Mouse (Mus musculus): ENCODE data around the gene Foxo1. TPM values are rescaled to one million over a fixed set of nuclear protein-coding genes. Genes with fewer than 3 reads are reported as not detected.

Gene Foxo1
- polyA plus RNA-seq, 2 experiments, result 7.0 to 7.6 TPM

GRCm38 (mm10) chr3:52283521-52283920 lies 15.4 kb downstream of the Foxo1 start:
- Histone ChIP-seq H3K36me3 (ENCODE audit: control insufficient read depth, insufficient read depth, low read length) (0 out of 2 replicates have a peak, but pooled peaks cover 2% of the 10 kb centered on the region), H3K9me3 (ENCODE audit: control insufficient read depth, low read length) (no peaks in the 10 kb centered on the region; the same call in 1 of the 2 replicates), H3K27me3 (ENCODE audit: control insufficient read depth, insufficient read depth, low read length) (no peaks in the 10 kb centered on the region), H3K4me2 (replicated peaks; ENCODE audit: low read depth, low read length, severe bottlenecking) (no peak overlapping the region), H3K4me1 (ENCODE audit: control insufficient read depth, insufficient read depth, low read length) (no peaks in the 10 kb centered on the region), H3K9ac (ENCODE audit: low read depth, low read length, severe bottlenecking) (no peak overlapping the region), H3K27ac (replicated peaks; ENCODE audit: low read depth, low read length) (no peak overlapping the region), H3K4me3 (replicated peaks; ENCODE audit: low read length) (no peak overlapping the region)
- DNase-seq (ENCODE audit: low spot score), result no peak
- 77% methylated on average over 6 of the region's 6 CpGs for WGBS
- no peak for TF ChIP-seq POLR2A (IDR thresholded peaks at IDR 0.05; ENCODE audit: borderline replicate concordance, extremely low read depth, insufficient read depth, insufficient read length)
- no peak for ATAC-seq (ENCODE audit: low FRiP score, low read depth)

- Histone ChIP-seq H3K27ac (replicated peaks; ENCODE audit: low read depth, low read length) (no peak overlapping the region), H3K4me2 (replicated peaks; ENCODE audit: low read depth, low read length, severe bottlenecking) (no peak overlapping the region), H3K4me3 (replicated peaks; ENCODE audit: low read length) (no peak overlapping the region), H3K27me3 (ENCODE audit: control insufficient read depth, insufficient read depth, low read length) (no peaks in the 10 kb centered on the region), H3K9ac (ENCODE audit: low read depth, low read length, severe bottlenecking) (no peak overlapping the region), H3K9me3 (ENCODE audit: control insufficient read depth, low read length) (no peaks in the 10 kb centered on the region), H3K36me3 (ENCODE audit: control insufficient read depth, insufficient read depth, low read length) (no peaks in the 10 kb centered on the region), H3K4me1 (ENCODE audit: control insufficient read depth, insufficient read depth, low read length) (no peaks in the 10 kb centered on the region)
- no peak for ATAC-seq (ENCODE audit: low FRiP score, low read depth)
- no peak for DNase-seq (ENCODE audit: low spot score)
- TF ChIP-seq POLR2A (IDR thresholded peaks at IDR 0.05; ENCODE audit: borderline replicate concordance, extremely low read depth, insufficient read depth, insufficient read length), result no peak
- 87% methylated on average over 2 of the region's 2 CpGs for WGBS
Measured at GRCm38 (mm10) chr3:52290811-52291210, 22.7 kb downstream of the Foxo1 start.

DNA sequence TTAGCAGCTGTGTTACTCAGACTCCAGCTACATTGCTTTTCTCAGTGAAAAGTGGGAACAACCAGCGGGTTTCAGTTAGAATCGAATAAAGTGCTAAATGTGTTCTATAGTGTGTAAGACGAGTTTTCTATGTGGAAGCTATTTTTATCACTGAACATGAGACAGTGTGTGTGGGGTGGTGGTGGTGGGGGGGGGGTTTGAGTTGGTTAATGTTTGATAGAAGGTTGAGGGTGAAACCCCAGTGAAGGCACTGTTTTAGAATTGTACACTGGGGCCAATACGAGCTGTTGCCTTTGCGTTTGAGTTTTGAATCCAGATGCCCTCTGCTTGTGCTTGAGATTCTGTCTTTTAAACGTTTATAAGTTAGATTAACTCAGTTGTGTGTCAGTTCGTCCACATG lies 24.4 kb downstream of the Foxo1 start:
- H3K27me3 ChIP-seq (ENCODE audit: control insufficient read depth, insufficient read depth, low read length), result no peaks in the 10 kb centered on the region
- no peak for TF ChIP-seq POLR2A (IDR thresholded peaks at IDR 0.05; ENCODE audit: borderline replicate concordance, extremely low read depth, insufficient read depth, insufficient read length)
- 74% methylated on average over 7 of the region's 7 CpGs for WGBS
- H3K27ac ChIP-seq (replicated peaks; ENCODE audit: low read depth, low read length), result no peak overlapping the region
- DNase-seq (ENCODE audit: low spot score), result no peak
- H3K4me2 ChIP-seq (replicated peaks; ENCODE audit: low read depth, low read length, severe bottlenecking), result no peak overlapping the region
- no peaks in the 10 kb centered on the region for H3K9me3 ChIP-seq (ENCODE audit: control insufficient read depth, low read length)
- no peak overlapping the region for H3K4me3 ChIP-seq (replicated peaks; ENCODE audit: low read length)
- no peaks in the 10 kb centered on the region for H3K36me3 ChIP-seq (ENCODE audit: control insufficient read depth, insufficient read depth, low read length)
- ATAC-seq (ENCODE audit: low FRiP score, low read depth), result no peak
- no peak overlapping the region for H3K9ac ChIP-seq (ENCODE audit: low read depth, low read length, severe bottlenecking)
- H3K4me1 ChIP-seq (ENCODE audit: control insufficient read depth, insufficient read depth, low read length), result peaks cover 9% of the 10 kb centered on the region

- ATAC-seq (ENCODE audit: low FRiP score, low read depth) (no peak), DNase-seq (ENCODE audit: low spot score) (no peak)
- no peak overlapping the region for H3K4me3 ChIP-seq (replicated peaks; ENCODE audit: low read length)
- no peaks in the 10 kb centered on the region for H3K36me3 ChIP-seq (ENCODE audit: control insufficient read depth, insufficient read depth, low read length)
- H3K27me3 ChIP-seq (ENCODE audit: control insufficient read depth, insufficient read depth, low read length), result no peaks in the 10 kb centered on the region
- H3K9ac ChIP-seq (ENCODE audit: low read depth, low read length, severe bottlenecking), result no peak overlapping the region
- H3K9me3 ChIP-seq (ENCODE audit: control insufficient read depth, low read length), result no peaks in the 10 kb centered on the region
- H3K27ac ChIP-seq (replicated peaks; ENCODE audit: low read depth, low read length), result no peak overlapping the region
- no peak overlapping the region for H3K4me2 ChIP-seq (replicated peaks; ENCODE audit: low read depth, low read length, severe bottlenecking)
- 69% methylated on average over 5 of the region's 5 CpGs for WGBS
- peaks cover 11% of the 10 kb centered on the region for H3K4me1 ChIP-seq (ENCODE audit: control insufficient read depth, insufficient read depth, low read length)
- TF ChIP-seq POLR2A (IDR thresholded peaks at IDR 0.05; ENCODE audit: borderline replicate concordance, extremely low read depth, insufficient read depth, insufficient read length), result no peak
Measured at GRCm38 (mm10) chr3:52293946-52294345, 25.8 kb downstream of the Foxo1 start.

DNA sequence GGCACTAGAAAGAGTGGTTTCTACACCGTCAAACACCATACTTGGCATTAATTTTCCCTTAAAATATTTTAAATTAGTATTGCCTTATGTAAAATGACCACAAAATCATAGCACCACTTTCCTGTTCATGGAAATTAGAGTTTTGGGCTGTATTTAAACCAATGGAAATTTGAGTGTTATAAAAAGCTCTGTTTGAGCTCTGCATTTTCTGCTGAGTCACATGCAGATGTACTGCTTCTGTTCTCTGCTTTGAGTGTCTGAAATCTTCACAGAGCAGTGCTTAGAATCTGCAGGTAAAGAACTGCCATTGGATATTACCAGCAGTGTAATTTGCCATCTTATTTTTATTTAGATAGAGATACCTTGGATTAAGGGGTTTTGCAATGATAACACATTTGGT lies 27.6 kb downstream of the Foxo1 start:
- H3K4me2 ChIP-seq (replicated peaks; ENCODE audit: low read depth, low read length, severe bottlenecking), result no peak overlapping the region
- no peak overlapping the region for H3K4me3 ChIP-seq (replicated peaks; ENCODE audit: low read length)
- peaks cover 21% of the 10 kb centered on the region for H3K4me1 ChIP-seq (ENCODE audit: control insufficient read depth, insufficient read depth, low read length)
- DNase-seq (ENCODE audit: low spot score) (no peak), ATAC-seq (ENCODE audit: low FRiP score, low read depth) (no peak)
- TF ChIP-seq POLR2A (IDR thresholded peaks at IDR 0.05; ENCODE audit: borderline replicate concordance, extremely low read depth, insufficient read depth, insufficient read length), result no peak
- no peaks in the 10 kb centered on the region for H3K27me3 ChIP-seq (ENCODE audit: control insufficient read depth, insufficient read depth, low read length)
- no peak overlapping the region for H3K9ac ChIP-seq (ENCODE audit: low read depth, low read length, severe bottlenecking)
- H3K36me3 ChIP-seq (ENCODE audit: control insufficient read depth, insufficient read depth, low read length), result no peaks in the 10 kb centered on the region
- no peaks in the 10 kb centered on the region for H3K9me3 ChIP-seq (ENCODE audit: control insufficient read depth, low read length)
- no peak overlapping the region for H3K27ac ChIP-seq (replicated peaks; ENCODE audit: low read depth, low read length)
- WGBS, result 58% methylated on average over 1 of the region's 1 CpGs

GRCm38 (mm10) chr3:52296224-52296760 lies 28.2 kb downstream of the Foxo1 start:
- Histone ChIP-seq H3K4me2 (replicated peaks; ENCODE audit: low read depth, low read length, severe bottlenecking) (no peak overlapping the region), H3K4me1 (ENCODE audit: control insufficient read depth, insufficient read depth, low read length) (peaks cover 21% of the 10 kb centered on the region), H3K4me3 (replicated peaks; ENCODE audit: low read length) (no peak overlapping the region), H3K9me3 (ENCODE audit: control insufficient read depth, low read length) (no peaks in the 10 kb centered on the region), H3K27me3 (ENCODE audit: control insufficient read depth, insufficient read depth, low read length) (no peaks in the 10 kb centered on the region), H3K27ac (replicated peaks; ENCODE audit: low read depth, low read length) (no peak overlapping the region), H3K9ac (ENCODE audit: low read depth, low read length, severe bottlenecking) (no peak overlapping the region), H3K36me3 (ENCODE audit: control insufficient read depth, insufficient read depth, low read length) (no peaks in the 10 kb centered on the region)
- WGBS, result 63% methylated on average over 7 of the region's 7 CpGs
- no peak for TF ChIP-seq POLR2A (IDR thresholded peaks at IDR 0.05; ENCODE audit: borderline replicate concordance, extremely low read depth, insufficient read depth, insufficient read length)
- no peak for DNase-seq (ENCODE audit: low spot score)
- ATAC-seq (ENCODE audit: low FRiP score, low read depth), result no peak

Data from limb, embryonic 14.5 days (tissue).